Mouse (Mus musculus): ENCODE results near the gene Yju2. TPM values are rescaled to one million over a fixed set of nuclear protein-coding genes. Genes with fewer than 3 reads are reported as not detected.

Yju2 gene
- polyA plus RNA-seq, 1 experiment from 2014 or later, result 18.1 TPM

DNA sequence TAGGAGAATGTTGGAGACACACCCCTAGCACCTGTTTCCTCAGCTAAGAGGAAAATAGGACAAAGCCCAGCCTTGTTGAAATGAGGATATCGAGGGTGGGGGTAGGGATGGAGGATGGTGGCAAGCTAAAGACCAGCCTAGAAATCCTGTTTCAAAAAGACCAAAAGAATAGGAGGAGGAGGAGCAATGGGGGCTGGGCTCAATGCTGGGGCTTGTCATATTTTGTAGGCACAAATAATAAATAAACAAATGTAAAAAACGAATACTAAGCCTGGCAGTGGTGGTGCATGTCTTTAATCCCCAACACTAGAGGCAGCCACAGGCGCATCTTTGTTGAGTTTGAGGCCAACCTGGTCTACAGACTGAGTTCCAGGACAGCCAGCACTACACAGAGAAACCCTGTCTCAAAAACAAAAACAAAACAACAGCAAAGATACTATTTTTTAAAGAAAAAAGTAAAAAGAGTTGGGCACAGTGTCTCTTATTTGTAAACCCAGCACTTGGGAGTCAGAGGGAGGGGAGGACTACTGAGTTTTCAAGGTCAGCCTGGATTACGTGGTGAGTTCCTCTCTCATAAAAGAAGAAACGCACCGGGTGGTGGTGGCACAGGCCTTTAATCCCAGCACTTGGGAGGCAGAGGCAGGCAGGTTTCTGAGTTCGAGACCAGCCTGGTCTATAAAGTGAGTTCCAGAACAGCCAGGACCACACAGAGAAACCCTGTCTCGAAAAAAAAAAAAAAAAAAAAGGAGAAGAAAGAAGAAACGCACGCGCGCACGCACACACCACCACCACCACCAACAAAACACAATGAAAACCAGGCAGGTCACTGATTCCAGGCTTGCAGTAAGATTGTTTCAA, 944 bp upstream of the Yju2 start:
- ATAC-seq (ENCODE audit: low FRiP score), result no peak

DNA sequence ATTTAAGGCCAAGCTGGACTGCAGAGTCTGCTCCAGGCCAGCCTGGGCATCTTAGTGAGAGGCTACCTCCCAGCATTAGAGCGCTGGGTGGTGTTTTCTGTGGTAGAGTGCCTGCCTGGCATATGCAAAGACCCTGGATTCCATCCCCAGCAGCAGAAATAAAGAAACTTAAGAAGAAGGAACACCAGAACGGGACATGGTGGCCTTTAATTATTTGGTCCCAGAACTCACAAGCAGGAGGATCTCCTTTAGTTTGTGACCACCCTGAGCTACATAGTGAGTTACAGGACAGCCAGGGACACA, 364 bp upstream of the Yju2 start:
- WGBS, result 20% methylated on average over 2 of the region's 2 CpGs
- Histone ChIP-seq H3K36me3 (replicated peaks; ENCODE audit: control insufficient read depth, insufficient read depth) (peaks cover 10% of the 10 kb centered on the region; the same call in 1 of the 2 replicates), H3K4me1 (replicated peaks; ENCODE audit: control insufficient read depth, insufficient read depth, low read length) (peaks cover 30% of the 10 kb centered on the region), H3K27ac (peak overlapping the region; percentile 93), H3K9me3 (ENCODE audit: control insufficient read depth, low read length) (no peaks in the 10 kb centered on the region), H3K27me3 (ENCODE audit: control insufficient read depth, insufficient read depth, low read length) (peaks cover 5% of the 10 kb centered on the region; the same call in 1 of the 2 replicates), H3K4me3 (replicated peaks; ENCODE audit: low read length) (peak overlapping the region; percentile 43), H3K4me2 (replicated peaks) (peak overlapping the region; percentile 83), H3K9ac (peak overlapping the region; percentile 70)
- no peak for DNase-seq (ENCODE audit: low spot score)
- ATAC-seq (ENCODE audit: low FRiP score), result no peak

More for the DNA sequence above, 944 bp upstream of the Yju2 start:
- Histone ChIP-seq H3K27ac (peak overlapping the region; percentile 93), H3K9me3 (ENCODE audit: control insufficient read depth, low read length) (no peaks in the 10 kb centered on the region), H3K4me3 (replicated peaks; ENCODE audit: low read length) (peak overlapping the region; percentile 43), H3K27me3 (ENCODE audit: control insufficient read depth, insufficient read depth, low read length) (peaks cover 5% of the 10 kb centered on the region; the same call in 1 of the 2 replicates), H3K4me2 (replicated peaks) (peak overlapping the region; percentile 83), H3K9ac (peak overlapping the region; percentile 70), H3K4me1 (replicated peaks; ENCODE audit: control insufficient read depth, insufficient read depth, low read length) (peaks cover 28% of the 10 kb centered on the region), H3K36me3 (replicated peaks; ENCODE audit: control insufficient read depth, insufficient read depth) (peaks cover 7% of the 10 kb centered on the region; the same call in 1 of the 2 replicates)
- 76% methylated on average over 13 of the region's 13 CpGs for WGBS
- no peak for DNase-seq (ENCODE audit: low spot score)

DNA sequence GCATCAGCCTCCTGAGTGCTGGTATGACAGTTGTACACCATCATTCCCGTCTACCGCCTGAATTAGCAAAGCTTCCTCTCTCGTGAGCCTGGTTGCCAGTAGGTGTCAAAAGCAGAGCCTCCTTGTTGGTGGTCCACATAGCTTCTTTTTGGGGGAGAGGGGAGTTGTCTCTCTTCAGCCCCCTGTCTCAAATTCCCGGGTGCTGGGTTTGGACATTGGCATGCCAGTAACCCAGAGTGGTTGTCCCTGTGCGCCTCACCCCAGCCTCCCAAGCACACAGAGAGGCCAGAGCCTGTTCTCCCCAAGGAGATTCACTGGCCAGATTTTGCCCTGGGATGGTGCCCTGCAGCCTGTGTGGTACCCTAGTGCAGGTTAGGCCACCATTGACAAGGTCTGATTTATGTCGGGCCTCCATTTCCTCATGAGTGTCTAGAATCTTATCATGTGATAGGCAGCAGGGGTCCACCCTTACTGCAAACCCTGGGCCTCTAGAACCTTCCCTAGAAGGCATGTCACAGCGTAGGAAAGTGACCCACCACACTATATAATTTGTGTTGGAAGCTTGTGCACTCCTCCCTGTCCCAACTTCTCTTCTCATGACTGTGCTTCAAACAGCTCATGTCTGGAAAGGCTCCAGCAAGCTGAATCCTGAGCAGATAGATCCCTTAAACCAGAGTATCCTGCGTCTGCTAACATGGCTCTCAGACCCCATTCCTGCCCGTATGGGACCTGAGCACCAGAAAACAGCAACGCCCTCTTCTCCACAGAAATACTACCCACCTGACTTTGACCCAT, 1.2 kb downstream of the Yju2 start:
- Histone ChIP-seq H3K4me2 (replicated peaks) (peak overlapping the region; percentile 83), H3K4me1 (replicated peaks; ENCODE audit: control insufficient read depth, insufficient read depth, low read length) (peaks cover 30% of the 10 kb centered on the region), H3K27me3 (ENCODE audit: control insufficient read depth, insufficient read depth, low read length) (no peaks in the 10 kb centered on the region), H3K27ac (peak overlapping the region; percentile 93), H3K9me3 (ENCODE audit: control insufficient read depth, low read length) (no peaks in the 10 kb centered on the region), H3K36me3 (replicated peaks; ENCODE audit: control insufficient read depth, insufficient read depth) (peaks cover 20% of the 10 kb centered on the region), H3K4me3 (replicated peaks; ENCODE audit: low read length) (peak overlapping the region; percentile 43), H3K9ac (peak overlapping the region; percentile 55)
- WGBS, result 83% methylated on average over 10 of the region's 10 CpGs
- ATAC-seq (ENCODE audit: low FRiP score) (no peak), DNase-seq (ENCODE audit: low spot score) (no peak)

DNA sequence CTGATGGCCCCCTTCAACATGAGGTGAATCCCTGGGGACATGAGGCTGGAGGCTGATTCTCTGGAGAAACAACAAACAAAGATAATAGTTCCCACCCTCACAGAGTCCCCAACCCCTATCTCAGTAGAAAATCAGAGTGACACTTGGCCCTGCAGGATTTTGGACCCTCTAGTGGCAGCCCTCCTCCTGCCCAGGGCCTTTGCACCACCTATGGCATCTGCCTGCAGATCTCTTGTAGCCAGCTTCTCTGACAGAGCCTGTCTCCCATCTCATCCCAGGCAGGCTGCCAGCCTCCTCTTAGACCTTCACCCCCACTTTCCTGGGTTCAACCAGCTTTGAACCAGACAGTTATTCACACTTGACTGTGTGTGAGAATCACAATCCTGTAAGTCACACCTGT, 1.9 kb downstream of the Yju2 start:
- ATAC-seq (ENCODE audit: low FRiP score) (no peak), DNase-seq (ENCODE audit: low spot score) (no peak)
- Histone ChIP-seq H3K27ac (no peak overlapping the region), H3K4me3 (replicated peaks; ENCODE audit: low read length) (no peak overlapping the region), H3K27me3 (ENCODE audit: control insufficient read depth, insufficient read depth, low read length) (no peaks in the 10 kb centered on the region), H3K9me3 (ENCODE audit: control insufficient read depth, low read length) (no peaks in the 10 kb centered on the region), H3K36me3 (replicated peaks; ENCODE audit: control insufficient read depth, insufficient read depth) (peaks cover 24% of the 10 kb centered on the region), H3K9ac (no peak overlapping the region), H3K4me1 (replicated peaks; ENCODE audit: control insufficient read depth, insufficient read depth, low read length) (peaks cover 26% of the 10 kb centered on the region), H3K4me2 (replicated peaks) (no peak overlapping the region)

DNA sequence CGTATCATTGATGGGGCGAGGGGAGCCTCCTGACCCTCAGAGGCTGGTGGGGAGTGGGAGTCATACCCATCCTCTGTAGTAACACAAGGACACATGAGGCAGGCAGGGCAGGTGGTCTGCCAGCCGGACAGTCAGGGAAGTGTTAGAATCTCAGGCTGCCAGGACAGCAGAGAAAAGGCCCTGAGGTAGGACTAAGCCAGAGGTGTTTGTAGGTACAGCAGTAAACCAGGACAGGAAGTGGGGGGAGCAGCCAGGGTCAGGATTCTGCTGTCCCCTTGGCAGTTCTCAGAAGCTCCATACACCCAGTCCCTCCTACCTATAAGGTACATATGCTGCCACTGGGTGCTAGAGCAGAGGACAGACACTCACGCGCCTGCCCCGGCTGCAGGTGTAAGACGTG, 2.7 kb downstream of the Yju2 start:
- no peak overlapping the region for H3K9ac ChIP-seq
- WGBS, result 98% methylated on average over 7 of the region's 7 CpGs
- H3K4me1 ChIP-seq (replicated peaks; ENCODE audit: control insufficient read depth, insufficient read depth, low read length), result peaks cover 23% of the 10 kb centered on the region
- no peak for DNase-seq (ENCODE audit: low spot score)
- H3K9me3 ChIP-seq (ENCODE audit: control insufficient read depth, low read length), result no peaks in the 10 kb centered on the region
- H3K36me3 ChIP-seq (replicated peaks; ENCODE audit: control insufficient read depth, insufficient read depth), result peaks cover 32% of the 10 kb centered on the region
- H3K27me3 ChIP-seq (ENCODE audit: control insufficient read depth, insufficient read depth, low read length), result no peaks in the 10 kb centered on the region
- no peak overlapping the region for H3K4me3 ChIP-seq (replicated peaks; ENCODE audit: low read length)
- H3K27ac ChIP-seq, result no peak overlapping the region
- no peak for ATAC-seq (ENCODE audit: low FRiP score)
- no peak overlapping the region for H3K4me2 ChIP-seq (replicated peaks)

DNA sequence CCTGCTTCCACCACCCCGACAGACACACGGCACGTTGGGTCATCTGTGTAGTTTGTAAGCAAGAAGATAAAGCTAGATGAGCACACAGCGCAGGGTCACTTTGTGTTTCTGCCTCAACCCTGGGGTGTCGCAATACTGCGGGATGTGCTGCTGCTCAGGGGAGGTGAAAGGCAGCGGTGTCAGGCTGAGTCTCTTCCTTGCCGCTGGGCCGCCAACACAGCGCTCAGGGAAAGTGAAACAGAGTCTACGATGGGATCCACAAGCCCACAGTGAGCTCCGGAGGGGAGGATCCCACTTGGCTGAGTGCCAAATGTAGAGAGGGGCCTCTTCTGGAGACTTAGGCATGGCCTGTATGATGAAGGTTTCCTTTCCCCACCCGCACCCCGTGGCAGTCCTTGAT, 4.3 kb downstream of the Yju2 start:
- no peak for DNase-seq (ENCODE audit: low spot score)
- WGBS, result 87% methylated on average over 14 of the region's 14 CpGs

DNA sequence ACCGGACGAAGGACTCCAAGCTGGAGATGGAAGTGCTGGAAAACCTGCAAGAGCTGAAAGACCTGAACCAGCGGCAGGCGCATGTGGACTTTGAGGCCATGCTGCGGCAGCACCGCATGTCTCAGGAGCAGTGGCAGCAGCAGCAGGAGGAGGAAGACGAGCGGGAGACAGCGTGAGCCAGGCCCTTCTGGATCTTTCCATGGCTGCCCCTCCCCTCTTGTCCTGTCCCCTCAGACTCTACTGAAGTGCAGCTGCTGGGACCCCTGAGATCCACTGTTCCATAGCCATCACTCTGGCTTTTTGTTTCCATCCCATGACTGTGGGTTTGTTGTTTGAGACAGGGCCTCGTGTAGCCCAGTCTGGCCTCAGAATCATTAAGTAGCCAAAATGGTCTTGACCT, 5.6 kb downstream of the Yju2 start:
- DNase-seq (ENCODE audit: low spot score) (no peak), ATAC-seq (ENCODE audit: low FRiP score) (no peak)
- Histone ChIP-seq H3K9me3 (ENCODE audit: control insufficient read depth, low read length) (no peaks in the 10 kb centered on the region), H3K4me3 (replicated peaks; ENCODE audit: low read length) (no peak overlapping the region), H3K9ac (no peak overlapping the region), H3K4me1 (replicated peaks; ENCODE audit: control insufficient read depth, insufficient read depth, low read length) (peaks cover 19% of the 10 kb centered on the region), H3K27ac (no peak overlapping the region), H3K36me3 (replicated peaks; ENCODE audit: control insufficient read depth, insufficient read depth) (peaks cover 49% of the 10 kb centered on the region), H3K27me3 (ENCODE audit: control insufficient read depth, insufficient read depth, low read length) (no peaks in the 10 kb centered on the region), H3K4me2 (replicated peaks) (no peak overlapping the region)
- WGBS, result 95% methylated on average over 10 of the region's 10 CpGs

More for the DNA sequence above, 4.3 kb downstream of the Yju2 start:
- Histone ChIP-seq H3K4me2 (replicated peaks) (no peak overlapping the region), H3K27ac (no peak overlapping the region), H3K4me1 (replicated peaks; ENCODE audit: control insufficient read depth, insufficient read depth, low read length) (peaks cover 13% of the 10 kb centered on the region), H3K9me3 (ENCODE audit: control insufficient read depth, low read length) (no peaks in the 10 kb centered on the region), H3K9ac (no peak overlapping the region), H3K4me3 (replicated peaks; ENCODE audit: low read length) (no peak overlapping the region), H3K36me3 (replicated peaks; ENCODE audit: control insufficient read depth, insufficient read depth) (peaks cover 47% of the 10 kb centered on the region), H3K27me3 (ENCODE audit: control insufficient read depth, insufficient read depth, low read length) (no peaks in the 10 kb centered on the region)
- ATAC-seq (ENCODE audit: low FRiP score), result no peak

DNA sequence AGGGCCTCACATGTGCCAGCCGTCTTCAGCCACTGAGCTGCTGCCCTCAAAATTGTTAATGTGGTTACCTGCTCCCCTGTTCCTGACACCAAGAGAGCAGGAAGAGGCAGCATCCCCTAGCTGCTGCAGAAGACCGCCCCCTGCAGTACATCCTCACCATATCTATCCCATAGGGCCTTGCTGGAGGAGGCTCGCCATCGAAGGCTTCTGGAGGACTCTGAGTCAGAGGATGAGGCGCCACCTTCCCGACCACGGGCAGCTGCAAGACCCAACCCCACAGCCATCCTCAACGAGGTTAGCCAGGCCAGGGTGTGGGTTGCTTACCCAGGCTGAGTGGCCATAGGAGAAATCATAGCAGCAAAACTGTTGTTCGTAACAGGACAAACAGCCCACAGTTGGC, 6.1 kb downstream of the Yju2 start:
- Histone ChIP-seq H3K4me3 (replicated peaks; ENCODE audit: low read length) (no peak overlapping the region), H3K27ac (no peak overlapping the region), H3K9me3 (ENCODE audit: control insufficient read depth, low read length) (no peaks in the 10 kb centered on the region), H3K27me3 (ENCODE audit: control insufficient read depth, insufficient read depth, low read length) (no peaks in the 10 kb centered on the region), H3K4me1 (replicated peaks; ENCODE audit: control insufficient read depth, insufficient read depth, low read length) (peaks cover 19% of the 10 kb centered on the region), H3K36me3 (replicated peaks; ENCODE audit: control insufficient read depth, insufficient read depth) (peaks cover 49% of the 10 kb centered on the region), H3K9ac (no peak overlapping the region), H3K4me2 (replicated peaks) (no peak overlapping the region)
- DNase-seq (ENCODE audit: low spot score), result no peak
- no peak for ATAC-seq (ENCODE audit: low FRiP score)
- 86% methylated on average over 9 of the region's 9 CpGs for WGBS

DNA sequence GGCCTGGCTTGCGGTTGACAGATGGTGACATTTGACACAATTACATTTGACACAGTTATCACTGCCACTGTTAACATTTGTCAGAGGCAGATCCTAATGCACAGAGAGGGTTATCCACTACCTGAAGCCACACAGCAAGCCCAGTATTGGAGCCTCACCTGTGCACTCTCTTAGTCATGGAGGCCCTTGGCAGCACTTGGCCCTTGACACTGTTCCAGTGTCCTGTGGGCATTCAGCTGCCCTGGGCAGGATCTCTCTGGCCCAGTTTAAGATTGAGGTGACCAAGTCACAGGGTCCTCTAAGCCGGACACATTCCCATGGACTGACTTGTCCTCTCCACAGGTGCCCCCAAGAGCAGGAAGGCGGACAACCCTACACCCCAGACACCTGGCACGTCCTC, 8.3 kb downstream of the Yju2 start:
- Histone ChIP-seq H3K4me1 (replicated peaks; ENCODE audit: control insufficient read depth, insufficient read depth, low read length) (peaks cover 31% of the 10 kb centered on the region), H3K36me3 (replicated peaks; ENCODE audit: control insufficient read depth, insufficient read depth) (peaks cover 47% of the 10 kb centered on the region), H3K4me3 (replicated peaks; ENCODE audit: low read length) (no peak overlapping the region), H3K4me2 (replicated peaks) (no peak overlapping the region), H3K9ac (no peak overlapping the region), H3K9me3 (ENCODE audit: control insufficient read depth, low read length) (no peaks in the 10 kb centered on the region), H3K27ac (no peak overlapping the region), H3K27me3 (ENCODE audit: control insufficient read depth, insufficient read depth, low read length) (no peaks in the 10 kb centered on the region)
- no peak for DNase-seq (ENCODE audit: low spot score)
- no peak for ATAC-seq (ENCODE audit: low FRiP score)
- 95% methylated on average over 4 of the region's 4 CpGs for WGBS
